Mouse (Mus musculus): ENCODE results near the gene Ppme1. TPM values are rescaled to one million over a fixed set of nuclear protein-coding genes. Genes with fewer than 3 reads are reported as not detected.

The Ppme1 gene
- total and polyA plus RNA-seq, 3 experiments = 40.2 to 50.8 (median 45.6) TPM

DNA sequence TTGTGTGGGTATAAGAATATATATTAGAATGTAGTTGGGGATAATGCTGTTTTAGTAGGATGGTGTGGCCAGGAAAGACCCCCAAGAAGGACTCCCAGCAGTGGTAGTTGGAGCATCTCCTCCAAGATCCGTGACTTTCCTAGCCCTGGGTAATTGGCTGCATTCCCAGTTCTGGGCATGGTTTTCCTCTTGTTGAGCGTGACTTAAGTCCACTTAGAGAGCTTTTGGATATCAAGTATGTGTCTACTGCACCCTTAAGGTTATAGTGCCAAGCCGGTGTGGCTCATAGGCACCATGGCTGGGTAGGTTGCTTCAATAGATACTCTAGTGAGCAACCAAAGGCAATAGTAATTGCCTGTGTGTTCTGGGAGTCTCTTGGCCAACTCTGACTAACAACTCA is 48.4 kb downstream of the Ppme1 start:
- TF ChIP-seq MAZ (IDR thresholded peaks at IDR 0.05; ENCODE audit: low read depth, low read length) = no peak
- no peak for TF ChIP-seq IRF4 (IDR thresholded peaks at IDR 0.05; ENCODE audit: low read depth, low read length)
- TF ChIP-seq NELFE (IDR thresholded peaks at IDR 0.05; ENCODE audit: low read depth, low read length) = no peak
- no peak for TF ChIP-seq UBTF (IDR thresholded peaks at IDR 0.05; ENCODE audit: low read depth, low read length)
- no peak for TF ChIP-seq TCF12 (IDR thresholded peaks at IDR 0.05; ENCODE audit: low read depth, low read length)
- no peak for TF ChIP-seq BHLHE40 (IDR thresholded peaks at IDR 0.05; ENCODE audit: low read depth, low read length)
- TF ChIP-seq MYC (IDR thresholded peaks at IDR 0.05; ENCODE audit: low read depth, low read length) = no peak
- TF ChIP-seq TBP (conservative IDR thresholded peaks at IDR 0.05; ENCODE audit: low read depth, low read length) = no peak
- TF ChIP-seq ETS1 (conservative IDR thresholded peaks at IDR 0.05; ENCODE audit: low read depth, low read length) = no peak
- no peak for TF ChIP-seq MXI1 (IDR thresholded peaks at IDR 0.05; ENCODE audit: low read depth, low read length)
- TF ChIP-seq ZC3H11A (IDR thresholded peaks at IDR 0.05; ENCODE audit: low read depth, low read length) = no peak
- TF ChIP-seq CHD1 (IDR thresholded peaks at IDR 0.05; ENCODE audit: low read depth, low read length) = no peak
- no peak for TF ChIP-seq GABPA (IDR thresholded peaks at IDR 0.05; ENCODE audit: insufficient replicate concordance, low read depth, low read length)
- no peak for TF ChIP-seq E2F4 (IDR thresholded peaks at IDR 0.05; ENCODE audit: insufficient replicate concordance, low read depth, low read length)
- TF ChIP-seq EP300 (IDR thresholded peaks at IDR 0.05; ENCODE audit: low read length) = no peak
- TF ChIP-seq JUND (conservative IDR thresholded peaks at IDR 0.05; ENCODE audit: low read depth, low read length) = no peak
- TF ChIP-seq ELF1 (IDR thresholded peaks at IDR 0.05; ENCODE audit: low read depth, low read length) = no peak
- Histone ChIP-seq H3K4me3 (replicated peaks in 1 of 3; ENCODE audit: low read depth in 2 of 3, low read length in 2 of 3, poor library complexity in 1 of 3) (no peak overlapping the region), H3K4me1 (ENCODE audit: control insufficient read depth in 1 of 2, insufficient read depth in 2 of 2) (peaks cover 0 to 9% of the 10 kb centered on the region in 2 experiments; a peak in 2 of 4 replicates), H3K27ac (ENCODE audit: insufficient read depth, low read depth) (no peak overlapping the region), H3K36me3 (replicated peaks in 1 of 2; ENCODE audit: control insufficient read depth in 1 of 2, insufficient read depth in 1 of 2, low read length in 1 of 2) (peaks cover 12 to 37% of the 10 kb centered on the region in 2 experiments), H3K27me3 (replicated peaks) (no peaks in the 10 kb centered on the region), H3K79me2 (replicated peaks; ENCODE audit: control insufficient read depth, extremely low read depth, insufficient read depth, poor library complexity, severe bottlenecking) (no peaks in the 10 kb centered on the region), H3K4me2 (ENCODE audit: insufficient read depth, low read depth, poor library complexity, severe bottlenecking) (no peak overlapping the region), H3K9ac (ENCODE audit: insufficient read depth, low read depth) (no peak overlapping the region), H3K9me3 (replicated peaks; ENCODE audit: low read length) (no peaks in the 10 kb centered on the region)
- in situ Hi-C loops (cut with MboI; ENCODE audit: low pct_ligation_motif_present, low pct_unique_long_range_greater_than_20kb, low sequenced_read_pairs) (no loop called here), dilution Hi-C loops (cut with MboI; ENCODE audit: extremely low pct_ligation_motif_present, extremely low pct_unique_long_range_greater_than_20kb, low sequenced_read_pairs) (no loop called here)
- no peak for DNase-seq (ENCODE audit: extremely low read depth)

DNA sequence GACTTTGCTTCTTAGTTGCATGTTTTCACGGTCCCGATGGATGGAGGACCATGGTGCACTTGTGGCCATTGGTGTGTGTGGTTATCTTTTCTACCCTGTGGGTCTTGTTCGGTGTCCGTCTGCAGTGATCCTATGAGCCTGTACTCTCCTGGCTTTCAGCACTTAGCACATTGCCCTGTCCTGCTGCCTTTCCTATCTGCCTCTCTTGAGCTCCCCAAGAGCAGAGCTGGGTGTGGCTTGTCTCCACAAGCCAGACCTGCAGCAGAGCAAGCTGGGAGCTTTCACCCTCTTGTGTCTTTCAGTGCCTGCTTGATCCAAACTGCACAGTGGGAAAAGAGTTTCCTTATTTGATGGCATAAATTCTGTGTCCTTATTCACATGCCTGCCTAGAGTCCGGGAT is 54.6 kb downstream of the Ppme1 start:
- Histone ChIP-seq H3K79me2 (replicated peaks; ENCODE audit: control insufficient read depth, extremely low read depth, insufficient read depth, poor library complexity, severe bottlenecking) (no peaks in the 10 kb centered on the region), H3K4me3 (replicated peaks in 1 of 3; ENCODE audit: low read depth in 2 of 3, low read length in 2 of 3, poor library complexity in 1 of 3) (no peak overlapping the region), H3K27me3 (replicated peaks) (no peaks in the 10 kb centered on the region), H3K4me2 (ENCODE audit: insufficient read depth, low read depth, poor library complexity, severe bottlenecking) (no peak overlapping the region), H3K9ac (ENCODE audit: insufficient read depth, low read depth) (no peak overlapping the region), H3K36me3 (replicated peaks in 1 of 2; ENCODE audit: control insufficient read depth in 1 of 2, insufficient read depth in 1 of 2, low read length in 1 of 2) (no peaks in the 10 kb centered on the region), H3K27ac (ENCODE audit: insufficient read depth, low read depth) (no peak overlapping the region), H3K9me3 (replicated peaks; ENCODE audit: low read length) (no peaks in the 10 kb centered on the region), H3K4me1 (ENCODE audit: control insufficient read depth in 1 of 2, insufficient read depth in 2 of 2) (no peaks in the 10 kb centered on the region)
- TF ChIP-seq RCOR1 (conservative IDR thresholded peaks at IDR 0.05; ENCODE audit: low read depth, low read length) (no peak), USF2 (conservative IDR thresholded peaks at IDR 0.05; ENCODE audit: low read depth, low read length) (no peak), NRF1 (IDR thresholded peaks at IDR 0.05; ENCODE audit: low read depth, low read length) (no peak), KAT2A (IDR thresholded peaks at IDR 0.05; ENCODE audit: insufficient replicate concordance, low read length) (no peak), ZMIZ1 (IDR thresholded peaks at IDR 0.05; ENCODE audit: low read depth, low read length) (no peak), TCF12 (IDR thresholded peaks at IDR 0.05; ENCODE audit: low read depth, low read length) (no peak), JUN (IDR thresholded peaks at IDR 0.05; ENCODE audit: insufficient read depth, low read depth, low read length) (no peak), ETS1 (conservative IDR thresholded peaks at IDR 0.05; ENCODE audit: low read depth, low read length) (no peak), SMC3 (IDR thresholded peaks at IDR 0.05; ENCODE audit: low read depth, low read length) (no peak), MAFK (IDR thresholded peaks at IDR 0.05; ENCODE audit: insufficient replicate concordance, low read length) (no peak), POLR2A (IDR thresholded peaks at IDR 0.05; ENCODE audit: low read depth, low read length) (no peak), ELF1 (IDR thresholded peaks at IDR 0.05; ENCODE audit: low read depth, low read length) (no peak), SIN3A (IDR thresholded peaks at IDR 0.05; ENCODE audit: low read length) (no peak), MYC (IDR thresholded peaks at IDR 0.05; ENCODE audit: low read depth, low read length) (no peak), E2F4 (IDR thresholded peaks at IDR 0.05; ENCODE audit: insufficient replicate concordance, low read depth, low read length) (no peak), UBTF (IDR thresholded peaks at IDR 0.05; ENCODE audit: low read depth, low read length) (no peak), CHD1 (IDR thresholded peaks at IDR 0.05; ENCODE audit: low read depth, low read length) (no peak), USF1 (IDR thresholded peaks at IDR 0.05; ENCODE audit: low read depth, low read length) (no peak)
- no peak for DNase-seq (ENCODE audit: extremely low read depth)
- dilution Hi-C loops (cut with MboI; ENCODE audit: extremely low pct_ligation_motif_present, extremely low pct_unique_long_range_greater_than_20kb, low sequenced_read_pairs) = no loop called here
- in situ Hi-C loops (cut with MboI; ENCODE audit: low pct_ligation_motif_present, low pct_unique_long_range_greater_than_20kb, low sequenced_read_pairs) = loop anchor here (5.0 kb wide), 1 partner anchor 35 kb away; no protein-coding TSS in a partner anchor

Data from CH12.LX (cell line).